ENCODE assay signal across 17 mouse cellular contexts in genomic region chr15:103361269-103361668, GRCm38 (mm10). TPM values are rescaled to one million over a fixed set of nuclear protein-coding genes. Genes with fewer than 3 reads are reported as not detected.
A peak's percentile ranks its signal among the peaks of the same experiment; 100 is the strongest.
DNase-seq lines count a peak whose midpoint lies in the region; ATAC-seq lines count a peak whose summit lies in the region.
"Had no signal": no experiment of that assay in that cellular context is flagged by ENCODE, and none has a peak within 500 bp of the region (broad histone marks: within the 10 kb centered on the region; RNA-seq: fewer than 3 reads in every experiment).

No protein-coding gene starts in this region.

- peaks cover 87% of the 10 kb centered on the region for H3K4me1 ChIP-seq in liver, embryonic 12.5 days
- H3K4me1 ChIP-seq in brown adipose tissue, adult 24 weeks (ENCODE audit: control insufficient read depth, insufficient read depth, insufficient read length, low read length), result peaks cover 28% of the 10 kb centered on the region
- peaks cover 74% of the 10 kb centered on the region for H3K4me1 ChIP-seq in liver, embryonic 15.5 days (replicated peaks)

- H3K27me3 ChIP-seq in liver, embryonic 12.5 days (replicated peaks), result peaks cover 7% of the 10 kb centered on the region
- peaks cover 6% of the 10 kb centered on the region for H3K27me3 ChIP-seq in liver, embryonic 15.5 days
- H3K27me3 ChIP-seq: lung, embryonic 15.5 days had no signal

- H3K4me2 ChIP-seq in liver, embryonic 12.5 days, result 0 out of 2 replicates have a peak overlapping the region, but pooled peaks have one; percentile 1
- H3K4me2 ChIP-seq in liver, embryonic 15.5 days, result no peak overlapping the region
- H3K4me2 ChIP-seq: lung, embryonic 15.5 days; midbrain, embryonic 13.5 days; neural tube, embryonic 13.5 days had no signal

- DNase-seq in liver, result no peak
- no peak for DNase-seq in neural tube, embryonic 10.5 days (ENCODE audit: extremely low spot score, low spot score)
- DNase-seq in c-Kit-positive CD71-positive TER-119-positive erythroid progenitor cells, embryonic 14.5 days (ENCODE audit: low spot score), result no peak
- DNase-seq: kidney, postnatal 14 days; spleen, adult 18-20 months; thymus, postnatal 36 days had no signal

- H3K9me3 ChIP-seq in liver, embryonic 12.5 days (replicated peaks), result no peaks in the 10 kb centered on the region
- H3K9me3 ChIP-seq in liver, embryonic 15.5 days (replicated peaks), result no peaks in the 10 kb centered on the region
- H3K9me3 ChIP-seq: lung, embryonic 15.5 days; midbrain, embryonic 13.5 days; neural tube, embryonic 13.5 days had no signal

- H3K27ac ChIP-seq in liver, embryonic 12.5 days, result peak overlapping the region; percentile 49; the same call in 1 of the 2 replicates
- 0 out of 2 replicates have a peak overlapping the region, but pooled peaks have one; percentile 0 for H3K27ac ChIP-seq in brown adipose tissue, adult 24 weeks (replicated peaks; ENCODE audit: low read depth, low read length)
- H3K27ac ChIP-seq in liver, embryonic 15.5 days (replicated peaks), result 0 out of 2 replicates have a peak overlapping the region, but pooled peaks have one; percentile 3
- H3K27ac ChIP-seq: lung, embryonic 15.5 days; midbrain, embryonic 13.5 days; neural tube, embryonic 13.5 days; stomach, postnatal 0 days had no signal

- no peak for ATAC-seq in liver, embryonic 12.5 days
- no peak for ATAC-seq in liver, embryonic 15.5 days (ENCODE audit: insufficient read depth)
- ATAC-seq in neutrophil, adult 5-6 weeks (ENCODE audit: extremely low read depth, insufficient number of reproducible peaks, low FRiP score, poor library complexity, severe bottlenecking), result peak; percentile 62
- ATAC-seq: intestine, postnatal 0 days; midbrain, embryonic 13.5 days had no signal

- no peak overlapping the region for H3K9ac ChIP-seq in liver, embryonic 12.5 days
- H3K9ac ChIP-seq in liver, embryonic 15.5 days, result no peak overlapping the region
- H3K9ac ChIP-seq: lung, embryonic 15.5 days; midbrain, embryonic 13.5 days; neural tube, embryonic 13.5 days had no signal

- 31% methylated on average over 1 of the region's 1 CpGs for WGBS in liver, embryonic 12.5 days (ENCODE audit: insufficient replicate concordance)
- WGBS in liver, embryonic 15.5 days (ENCODE audit: insufficient replicate concordance), result 32% methylated on average over 1 of the region's 1 CpGs

- peaks cover 27% of the 10 kb centered on the region for H3K36me3 ChIP-seq in liver, embryonic 12.5 days
- peaks cover 11% of the 10 kb centered on the region for H3K36me3 ChIP-seq in liver, embryonic 15.5 days (replicated peaks)
- H3K36me3 ChIP-seq: lung, embryonic 15.5 days; midbrain, embryonic 13.5 days; neural tube, embryonic 13.5 days had no signal

- H3K4me3 ChIP-seq in liver, embryonic 12.5 days, result no peak overlapping the region
- no peak overlapping the region for H3K4me3 ChIP-seq in brown adipose tissue, adult 24 weeks (ENCODE audit: insufficient read depth, low read depth, low read length)
- no peak overlapping the region for H3K4me3 ChIP-seq in liver, embryonic 15.5 days (replicated peaks)
- H3K4me3 ChIP-seq: lung, embryonic 15.5 days; midbrain, embryonic 13.5 days; neural tube, embryonic 13.5 days had no signal

RNA-seq across cellular contexts. Expression of gene Itga5, which starts 5.3 kb away (rescaled TPM):
- 21.8 and 23.2 TPM in 2 replicates for polyA plus RNA-seq in liver, embryonic 12.5 days (2016; fragmentation: Nextera tagmentation; extraction: Ambion mirVana)
- 2.7 and 5.3 TPM in 2 replicates for polyA plus RNA-seq in brown adipose tissue, adult 24 weeks (2012; ENCODE audit: insufficient read depth, insufficient read length, missing spikeins)
- polyA plus RNA-seq in liver, embryonic 15.5 days (2015; fragmentation: Nextera tagmentation; extraction: Ambion mirVana), result 15.9 and 19.1 TPM in 2 replicates
- 11.8 and 15.2 TPM in 2 replicates for total RNA-seq in neutrophil, adult 5-6 weeks (2017)

RNA-seq across cellular contexts. Expression of gene Zfp385a, which starts 21.4 kb away (rescaled TPM):
- polyA plus RNA-seq in liver, embryonic 12.5 days (2016; fragmentation: Nextera tagmentation; extraction: Ambion mirVana), result 7.7 and 8.2 TPM in 2 replicates
- 12.2 and 17.4 TPM in 2 replicates for polyA plus RNA-seq in brown adipose tissue, adult 24 weeks (2012; ENCODE audit: insufficient read depth, insufficient read length, missing spikeins)
- polyA plus RNA-seq in liver, embryonic 15.5 days (2015; fragmentation: Nextera tagmentation; extraction: Ambion mirVana), result 6.0 and 6.6 TPM in 2 replicates
- total RNA-seq in neutrophil, adult 5-6 weeks (2017), result 1.9 and 3.1 TPM in 2 replicates

RNA-seq across cellular contexts. Expression of gene Gpr84, which starts 50.9 kb away (rescaled TPM):
- 0.75 and 0.78 TPM in 2 replicates for polyA plus RNA-seq in liver, embryonic 12.5 days (2016; fragmentation: Nextera tagmentation; extraction: Ambion mirVana)
- polyA plus RNA-seq in brown adipose tissue, adult 24 weeks (2012; ENCODE audit: insufficient read depth, insufficient read length, missing spikeins), result not detected in 2 replicates
- 0.86 and 1.0 TPM in 2 replicates for polyA plus RNA-seq in liver, embryonic 15.5 days (2015; fragmentation: Nextera tagmentation; extraction: Ambion mirVana)
- 0.49 TPM in 1 of 2 replicates, not detected in the other for total RNA-seq in neutrophil, adult 5-6 weeks (2017)
- total RNA-seq: adrenal gland, adult 18-20 months had no signal
- polyA plus RNA-seq: forebrain, embryonic 11.5 days; intestine, postnatal 0 days had no signal
